Mouse (Mus musculus): ENCODE results near the gene Traf3ip2. TPM values are rescaled to one million over a fixed set of nuclear protein-coding genes. Genes with fewer than 3 reads are reported as not detected.

The Traf3ip2 gene
- polyA plus RNA-seq, 1 experiment from 2014 or later, result 9.4 TPM

- DNase-seq (ENCODE audit: low spot score) (no peak), ATAC-seq (ENCODE audit: insufficient read depth, low FRiP score, low TSS enrichment) (no peak)
- no peak overlapping the region for H3K9ac ChIP-seq (ENCODE audit: low read length)
- H3K9me3 ChIP-seq (ENCODE audit: control insufficient read depth, low read length), result no peaks in the 10 kb centered on the region
- no peak overlapping the region for H3K4me2 ChIP-seq (ENCODE audit: low read depth)
- H3K27ac ChIP-seq (ENCODE audit: low read depth, low read length), result no peak overlapping the region
- no peaks in the 10 kb centered on the region for H3K4me1 ChIP-seq (ENCODE audit: control insufficient read depth, insufficient read depth, low read length)
- 82% methylated on average over 3 of the region's 3 CpGs for WGBS
- H3K27me3 ChIP-seq (ENCODE audit: control insufficient read depth, insufficient read depth, low read length), result no peaks in the 10 kb centered on the region
- no peaks in the 10 kb centered on the region for H3K36me3 ChIP-seq (ENCODE audit: control insufficient read depth, insufficient read depth, low read length)
- no peak overlapping the region for H3K4me3 ChIP-seq (ENCODE audit: low read depth, low read length)
Measured at GRCm38 (mm10) chr10:39687851-39688250, 75.1 kb downstream of the Traf3ip2 start.

DNA sequence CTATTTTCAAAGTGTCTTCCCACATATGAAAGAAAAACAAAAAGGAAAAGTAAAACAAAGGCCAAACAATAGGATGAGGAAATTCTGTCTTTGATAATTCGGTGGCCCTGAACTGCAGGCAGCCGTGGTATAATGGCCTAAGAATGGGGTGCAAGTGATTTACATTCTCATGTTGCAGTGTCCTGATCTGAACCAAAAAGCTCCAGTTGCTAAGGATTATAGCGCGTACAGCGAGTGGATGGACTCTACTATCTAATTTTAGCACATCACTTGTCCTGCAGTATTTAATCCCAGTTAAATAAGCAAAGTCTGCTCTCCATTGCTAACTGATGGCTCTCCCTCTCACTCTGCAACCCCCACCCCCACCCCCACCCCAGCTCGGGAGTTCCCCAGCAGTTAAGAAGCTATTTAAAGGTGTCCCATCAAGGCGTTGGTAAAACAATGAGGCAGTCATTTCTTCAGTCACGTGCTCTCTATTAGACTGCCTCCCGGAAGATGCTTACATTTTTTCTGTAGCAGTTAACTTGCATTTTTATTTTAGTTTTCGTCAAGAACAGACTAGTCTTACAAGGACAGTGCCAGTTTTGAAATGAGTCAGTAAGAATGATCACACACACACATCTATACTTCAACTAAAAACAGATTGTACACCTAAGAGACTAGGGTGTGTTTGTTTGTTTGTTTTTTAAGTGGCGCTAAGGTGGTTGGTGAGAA lies 78.8 kb downstream of the Traf3ip2 start:
- no peaks in the 10 kb centered on the region for H3K36me3 ChIP-seq (ENCODE audit: control insufficient read depth, insufficient read depth, low read length)
- no peak overlapping the region for H3K4me2 ChIP-seq (ENCODE audit: low read depth)
- no peak for ATAC-seq (ENCODE audit: insufficient read depth, low FRiP score, low TSS enrichment)
- DNase-seq (ENCODE audit: low spot score), result no peak
- no peaks in the 10 kb centered on the region for H3K27me3 ChIP-seq (ENCODE audit: control insufficient read depth, insufficient read depth, low read length)
- H3K4me3 ChIP-seq (ENCODE audit: low read depth, low read length), result no peak overlapping the region
- H3K27ac ChIP-seq (ENCODE audit: low read depth, low read length), result no peak overlapping the region
- H3K4me1 ChIP-seq (ENCODE audit: control insufficient read depth, insufficient read depth, low read length), result no peaks in the 10 kb centered on the region
- 50% methylated on average over 11 of the region's 11 CpGs for WGBS
- H3K9me3 ChIP-seq (ENCODE audit: control insufficient read depth, low read length), result no peaks in the 10 kb centered on the region
- no peak overlapping the region for H3K9ac ChIP-seq (ENCODE audit: low read length)

DNA sequence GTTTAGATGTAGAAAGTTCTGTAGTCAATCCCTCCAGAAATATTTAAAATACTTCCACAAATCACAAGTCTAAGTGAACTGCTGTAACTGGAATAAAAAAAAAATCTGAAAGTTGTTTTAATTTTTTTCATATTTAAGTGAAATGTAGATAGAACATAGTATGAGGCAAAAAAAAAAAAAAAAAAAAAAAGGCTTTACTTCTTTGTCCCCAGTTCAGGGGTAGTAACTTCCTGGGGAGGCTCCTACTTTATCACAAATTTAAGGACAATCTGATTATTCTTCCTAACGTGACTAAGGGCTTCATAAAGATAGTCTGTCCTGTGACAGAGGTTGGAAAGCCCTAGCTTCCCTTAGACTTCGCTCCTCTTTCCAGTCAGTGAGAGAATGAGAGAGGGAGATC lies 79.4 kb downstream of the Traf3ip2 start:
- 78% methylated on average over 2 of the region's 2 CpGs for WGBS
- Histone ChIP-seq H3K4me2 (ENCODE audit: low read depth) (no peak overlapping the region), H3K9me3 (ENCODE audit: control insufficient read depth, low read length) (no peaks in the 10 kb centered on the region), H3K27me3 (ENCODE audit: control insufficient read depth, insufficient read depth, low read length) (no peaks in the 10 kb centered on the region), H3K4me3 (ENCODE audit: low read depth, low read length) (no peak overlapping the region), H3K36me3 (ENCODE audit: control insufficient read depth, insufficient read depth, low read length) (no peaks in the 10 kb centered on the region), H3K4me1 (ENCODE audit: control insufficient read depth, insufficient read depth, low read length) (no peaks in the 10 kb centered on the region), H3K9ac (ENCODE audit: low read length) (no peak overlapping the region), H3K27ac (ENCODE audit: low read depth, low read length) (no peak overlapping the region)
- no peak for DNase-seq (ENCODE audit: low spot score)
- no peak for ATAC-seq (ENCODE audit: insufficient read depth, low FRiP score, low TSS enrichment)

Other genes with a start within 250 kb of the Traf3ip2 start
- 61.7 and 66.0 TPM in 2 replicates for gene Fyn, start 244.1 kb upstream of the Traf3ip2 start, polyA plus RNA-seq (2014; fragmentation: Nextera tagmentation; extraction: Ambion mirVana)
- 24.4 and 27.4 TPM in 2 replicates for gene Rev3l, start 119.2 kb downstream of the Traf3ip2 start, polyA plus RNA-seq (2014; fragmentation: Nextera tagmentation; extraction: Ambion mirVana)